Mouse (Mus musculus) right cerebral cortex, postnatal 4 days (tissue): Measurements from ENCODE around the gene Gm13288.
"Not testable (repeated sequence)": the region's sequence is repeated elsewhere in the genome, so short reads cannot be mapped to it uniquely, and the experiment has no call there.

Source experiments
- DNase-seq: peaks from one replicate; pipeline ENCODE4 v3.0.0-alpha.2; 2022

Gene Gm13288

GRCm38 (mm10) chr4:88805231-88805630 is at the start of gene Gm13288:
Gm13288 (plus strand) TSS chr4:88805531.
- not testable (repeated sequence) for DNase-seq

GRCm38 (mm10) chr4:88756581-88757513 is 48.5 kb upstream of the Gm13288 start:
- not testable (repeated sequence) for DNase-seq

- DNase-seq: peak; percentile 76
These were observed 47.7 kb upstream of the Gm13288 start for GRCm38 (mm10) chr4:88757628-88758031.

GRCm38 (mm10) chr4:88758751-88759150 is 46.6 kb upstream of the Gm13288 start:
- DNase-seq: not testable (repeated sequence)

- peak; percentile 22 for DNase-seq
These were observed 45.6 kb upstream of the Gm13288 start, which contains the start of gene Gm13283 for GRCm38 (mm10) chr4:88759610-88760268. Gm13283 (plus strand) TSS chr4:88760119.

- not testable (repeated sequence) for DNase-seq
These were observed 44.9 kb upstream of the Gm13288 start for GRCm38 (mm10) chr4:88760431-88760830.

GRCm38 (mm10) chr4:88761776-88762175 is 43.6 kb upstream of the Gm13288 start:
- peak; percentile 65 for DNase-seq

- not testable (repeated sequence) for DNase-seq
These were observed 43.0 kb upstream of the Gm13288 start for GRCm38 (mm10) chr4:88762341-88762740.

- DNase-seq: not testable (repeated sequence)
These were observed 41.8 kb upstream of the Gm13288 start for GRCm38 (mm10) chr4:88763384-88764018.

GRCm38 (mm10) chr4:88773534-88773933 is 31.8 kb upstream of the Gm13288 start, which contains the start of gene Gm13290:
Gm13290 (plus strand) TSS chr4:88773834.
- DNase-seq: not testable (repeated sequence)

- DNase-seq: not testable (repeated sequence)
These were observed 28.7 kb upstream of the Gm13288 start, which contains the start of gene Gm13289 for GRCm38 (mm10) chr4:88776622-88777021. Gm13289 (plus strand) TSS chr4:88776922.

- not testable (repeated sequence) for DNase-seq
These were observed 25.8 kb upstream of the Gm13288 start, which contains the start of gene Gm13272 for GRCm38 (mm10) chr4:88779550-88779949. Gm13272 (plus strand) TSS chr4:88779850.

- DNase-seq: not testable (repeated sequence)
These were observed 25.0 kb upstream of the Gm13288 start for GRCm38 (mm10) chr4:88780320-88780719.

GRCm38 (mm10) chr4:88781831-88782230 is 23.5 kb upstream of the Gm13288 start, which contains the start of gene Ifnz:
Ifnz (plus strand) TSS chr4:88782131.
- not testable (repeated sequence) for DNase-seq

- DNase-seq: not testable (repeated sequence)
These were observed 23.0 kb upstream of the Gm13288 start for GRCm38 (mm10) chr4:88782335-88782734.

- not testable (repeated sequence) for DNase-seq
These were observed 19.9 kb upstream of the Gm13288 start, which contains the start of gene Gm13276 for GRCm38 (mm10) chr4:88785409-88785808. Gm13276 (plus strand) TSS chr4:88785709.

- peak; percentile 47 for DNase-seq
These were observed 16.9 kb upstream of the Gm13288 start, which contains the start of gene Gm13277 for GRCm38 (mm10) chr4:88788402-88788801. Gm13277 (plus strand) TSS chr4:88788632.

GRCm38 (mm10) chr4:88791250-88791649 is 14.1 kb upstream of the Gm13288 start, which contains the start of gene Gm13278:
Gm13278 (plus strand) TSS chr4:88791550.
- not testable (repeated sequence) for DNase-seq

GRCm38 (mm10) chr4:88793936-88794675 is 11.2 kb upstream of the Gm13288 start, which contains the start of gene Gm13275:
Gm13275 (plus strand) TSS chr4:88794487.
- peak; percentile 22 for DNase-seq

- not testable (repeated sequence) for DNase-seq
These were observed 8.2 kb upstream of the Gm13288 start, which contains the start of gene Gm13279 for GRCm38 (mm10) chr4:88797097-88797496. Gm13279 (plus strand) TSS chr4:88797397.

- not testable (repeated sequence) for DNase-seq
These were observed 6.0 kb upstream of the Gm13288 start, which contains the start of gene Gm13285 for GRCm38 (mm10) chr4:88799365-88799764. Gm13285 (plus strand) TSS chr4:88799665.
